Mouse (Mus musculus) liver, embryonic 14.5 days (tissue): ENCODE results near the gene Rsad2. TPM values are rescaled to one million over a fixed set of nuclear protein-coding genes. Genes with fewer than 3 reads are reported as not detected.

ENCODE experiments used
- ATAC-seq: fragments of 200-750 bp; cut with Nextera tagmentation; 2 replicates; pipeline ENCODE4 v1.8.0; 2017; ENCODE audit warnings: moderate number of reproducible peaks, mild to moderate bottlenecking, moderate library complexity; ENCODE audit not compliant: insufficient read depth
- DNase-seq, 3 experiments: peaks; one replicate each; pipeline ENCODE4 v3.0.0-alpha.2; 2012 to 2013; ENCODE audit warnings: low read depth in 3 of 3, low spot score in 3 of 3
- H3K27ac ChIP-seq: fragments of 300-500 bp; sonication (generic); 2 replicates; pipeline ENCODE4 v1.5.1; 2014; ENCODE audit warnings: moderate library complexity, mild to moderate bottlenecking, control low read depth, inconsistent platforms
- H3K27me3 ChIP-seq: fragments of 300-500 bp; sonication (generic); 2 replicates; pipeline ENCODE4 v1.6.1; 2014; ENCODE audit warnings: mild to moderate bottlenecking, low read length, moderate library complexity; ENCODE audit not compliant: control insufficient read depth, insufficient read depth
- H3K36me3 ChIP-seq: fragments of 300-500 bp; sonication (generic); replicated peaks from 2 replicates; pipeline ENCODE4 v1.6.1; 2014; ENCODE audit warnings: low read depth; ENCODE audit not compliant: control insufficient read depth, insufficient read depth
- H3K4me1 ChIP-seq, 2 experiments: fragments of 200-500 bp in 1 of 2; fragments of 300-500 bp in 1 of 2; sonication (generic) in 1 of 2; replicated peaks; 2 replicates each; pipeline ENCODE4 v1.6.1; 2012 to 2014; ENCODE audit warnings: antibody characterized with exemption in 1 of 2, inconsistent platforms in 1 of 2, low read length in 1 of 2; ENCODE audit not compliant: control insufficient read depth in 2 of 2, insufficient read depth in 2 of 2
- H3K4me2 ChIP-seq: fragments of 300-500 bp; sonication (generic); 2 replicates; pipeline ENCODE4 v1.6.1; 2014; ENCODE audit warnings: low read depth, mild to moderate bottlenecking, control low read depth, moderate library complexity
- H3K4me3 ChIP-seq, 2 experiments: fragments of 200-500 bp in 1 of 2; fragments of 300-500 bp in 1 of 2; sonication (generic) in 1 of 2; 2 replicates each; pipeline ENCODE4 v1.5.1; 2012 to 2014; ENCODE audit warnings: low read depth in 2 of 2, low read length in 2 of 2, mild to moderate bottlenecking in 2 of 2, control low read depth in 1 of 2, inconsistent platforms in 1 of 2, moderate library complexity in 1 of 2; ENCODE audit not compliant: insufficient read depth in 1 of 2
- H3K9ac ChIP-seq: fragments of 300-500 bp; sonication (generic); replicated peaks from 2 replicates; pipeline ENCODE4 v1.6.1; 2014; ENCODE audit warnings: mild to moderate bottlenecking, control low read depth, moderate library complexity
- H3K9me3 ChIP-seq: fragments of 300-500 bp; sonication (generic); 2 replicates; pipeline ENCODE4 v1.6.1; 2016; ENCODE audit warnings: low read length, mixed read lengths; ENCODE audit not compliant: control insufficient read depth
- CTCF ChIP-seq: IDR thresholded peaks from 2 replicates; pipeline ENCODE4 v1.5.1; 2016; ENCODE audit warnings: antibody characterized with exemption, low read depth, control low read depth
- EP300 ChIP-seq: IDR thresholded peaks from 2 replicates; pipeline ENCODE4 v1.6.1; 2016; ENCODE audit warnings: antibody characterized with exemption, low read depth
- WGBS: fragments of 180-500 bp; shearing (Covaris S2); extraction: QIAGEN DNeasy Blood & Tissue Kit; methylation state at CpG from one replicate; pipeline ENCODE4 v1.1.7; 2014; ENCODE audit not compliant: insufficient replicate concordance; 5-methylcytosine and 5-hydroxymethylcytosine counted together
- microRNA-seq: library from miRNA; unstranded; fragments of <30 nt; microRNA quantifications from one replicate; pipeline ENCODE4, GENCODE M21; 2016
- polyA plus RNA-seq, 2 experiments: library from polyadenylated mRNA; depleted of rRNA in 1 of 2; stranded (reverse) in 1 of 2; unstranded in 1 of 2; fragments of >200 nt; fragmentation: Nextera tagmentation in 1 of 2; extraction: Ambion mirVana in 1 of 2; gene quantifications; 2 replicates each; pipeline versions ENCODE4 v1.2.1 to v1.2.3; 2012 to 2014

Rsad2 gene
- polyA plus RNA-seq, 2 experiments = 0.93 to 2.7 TPM

GRCm38 (mm10) chr12:26394485-26395470, 61.5 kb downstream of the Rsad2 start:
- H3K36me3 ChIP-seq = no peaks in the 10 kb centered on the region
- no peaks in the 10 kb centered on the region for H3K27me3 ChIP-seq
- no peaks in the 10 kb centered on the region; a peak in 1 of 4 replicates for H3K4me1 ChIP-seq
- no peak for DNase-seq
- no peak overlapping the region for H3K27ac ChIP-seq
- WGBS = 62% methylated on average over 13 of the region's 13 CpGs
- no peak overlapping the region for H3K9ac ChIP-seq
- no peak overlapping the region for H3K4me3 ChIP-seq
- H3K9me3 ChIP-seq = no peaks in the 10 kb centered on the region
- TF ChIP-seq EP300 = no peak
- TF ChIP-seq CTCF = no peak
- no peak for ATAC-seq
- H3K4me2 ChIP-seq = no peak overlapping the region

- 55% methylated on average over 5 of the region's 5 CpGs for WGBS
- Histone ChIP-seq H3K4me2 (no peak overlapping the region), H3K36me3 (no peaks in the 10 kb centered on the region), H3K27ac (no peak overlapping the region), H3K27me3 (no peaks in the 10 kb centered on the region), H3K4me1 (no peaks in the 10 kb centered on the region), H3K9me3 (no peaks in the 10 kb centered on the region), H3K9ac (no peak overlapping the region), H3K4me3 (no peak overlapping the region)
- TF ChIP-seq CTCF = no peak
- TF ChIP-seq EP300 = no peak
- DNase-seq (no peak), ATAC-seq (no peak)
Observed at GRCm38 (mm10) chr12:26393291-26393690, 63.0 kb downstream of the Rsad2 start.

Small RNA genes within 50 kb of the gene (microRNA-seq; reads per million reads assigned to microRNA genes)
- gene Mir6538 = 2.5 reads per million

Other genes with a start within 250 kb of the Rsad2 start
- gene Rnf144a, start 41.2 kb downstream of the Rsad2 start, polyA plus RNA-seq (2012; rRNA removed) = 0.63 and 0.74 TPM in 2 replicates
- gene Rnf144a, start 41.2 kb downstream of the Rsad2 start, polyA plus RNA-seq (2014; fragmentation: Nextera tagmentation; extraction: Ambion mirVana) = 0.60 and 0.66 TPM in 2 replicates
- 3.6 and 4.5 TPM in 2 replicates for gene Cmpk2, start 12.8 kb upstream of the Rsad2 start, polyA plus RNA-seq (2012; rRNA removed)
- gene Cmpk2, start 12.8 kb upstream of the Rsad2 start, polyA plus RNA-seq (2014; fragmentation: Nextera tagmentation; extraction: Ambion mirVana) = 10.2 and 13.5 TPM in 2 replicates